Mouse (Mus musculus): ENCODE measurements around the gene Micall2. TPM values are rescaled to one million over a fixed set of nuclear protein-coding genes. Genes with fewer than 3 reads are reported as not detected.
"Not testable (repeated sequence)": the region's sequence is repeated elsewhere in the genome, so short reads cannot be mapped to it uniquely, and the experiment has no call there.

Micall2 gene
- polyA plus RNA-seq, 1 experiment = 24.6 TPM

DNA sequence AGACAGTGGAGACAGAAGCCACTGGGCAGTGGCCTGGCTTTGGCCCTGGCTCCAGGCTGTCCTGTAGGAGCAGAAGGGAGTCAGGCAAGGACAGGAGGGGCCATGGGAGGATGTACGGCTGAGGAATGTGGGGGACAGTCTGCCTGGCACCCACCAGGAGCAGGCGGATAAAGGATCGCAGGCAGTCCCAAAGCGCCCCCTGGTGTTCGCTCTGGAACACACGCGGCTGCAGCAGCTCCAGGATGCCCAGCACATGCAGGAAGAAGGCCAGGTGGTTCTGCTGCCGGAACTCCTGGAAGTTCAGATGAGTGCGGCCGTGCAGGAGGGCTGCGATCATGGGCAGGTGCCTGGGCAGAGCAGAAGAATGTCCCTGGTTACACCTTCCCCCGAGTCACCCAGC, 18.6 kb upstream of the Micall2 start:
- H3K9me3 ChIP-seq (ENCODE audit: control insufficient read depth, low read length) = no peaks in the 10 kb centered on the region
- peaks cover 100% of the 10 kb centered on the region for H3K36me3 ChIP-seq (ENCODE audit: control insufficient read depth)
- H3K27me3 ChIP-seq (ENCODE audit: control insufficient read depth) = no peaks in the 10 kb centered on the region
- no peak overlapping the region for H3K4me3 ChIP-seq (replicated peaks)
- TF ChIP-seq GATA1 (IDR thresholded peaks at IDR 0.05; ENCODE audit: low read length) (no peak), TAL1 (IDR thresholded peaks at IDR 0.05; ENCODE audit: low read length) (no peak)
- peaks cover 36% of the 10 kb centered on the region for H3K4me1 ChIP-seq (ENCODE audit: control insufficient read depth)

- no peak overlapping the region for H3K4me3 ChIP-seq (replicated peaks)
- peaks cover 5% of the 10 kb centered on the region for H3K27me3 ChIP-seq (ENCODE audit: control insufficient read depth)
- TF ChIP-seq TAL1 (IDR thresholded peaks at IDR 0.05; ENCODE audit: low read length) (no peak), GATA1 (IDR thresholded peaks at IDR 0.05; ENCODE audit: low read length) (no peak)
- no peaks in the 10 kb centered on the region for H3K9me3 ChIP-seq (ENCODE audit: control insufficient read depth, low read length)
- H3K36me3 ChIP-seq (ENCODE audit: control insufficient read depth) = peaks cover 62% of the 10 kb centered on the region
- peaks cover 29% of the 10 kb centered on the region for H3K4me1 ChIP-seq (ENCODE audit: control insufficient read depth)
These were observed 14.4 kb upstream of the Micall2 start for GRCm38 (mm10) chr5:139750535-139750934.

GRCm38 (mm10) chr5:139749413-139750125, 13.4 kb upstream of the Micall2 start:
- Histone ChIP-seq H3K27me3 (ENCODE audit: control insufficient read depth) (peaks cover 5% of the 10 kb centered on the region), H3K36me3 (ENCODE audit: control insufficient read depth) (peaks cover 52% of the 10 kb centered on the region), H3K4me3 (replicated peaks) (no peak overlapping the region), H3K4me1 (ENCODE audit: control insufficient read depth) (peaks cover 31% of the 10 kb centered on the region), H3K9me3 (ENCODE audit: control insufficient read depth, low read length) (no peaks in the 10 kb centered on the region)
- TF ChIP-seq GATA1 (IDR thresholded peaks at IDR 0.05; ENCODE audit: low read length) = no peak
- TF ChIP-seq TAL1 (IDR thresholded peaks at IDR 0.05; ENCODE audit: low read length) = no peak

DNA sequence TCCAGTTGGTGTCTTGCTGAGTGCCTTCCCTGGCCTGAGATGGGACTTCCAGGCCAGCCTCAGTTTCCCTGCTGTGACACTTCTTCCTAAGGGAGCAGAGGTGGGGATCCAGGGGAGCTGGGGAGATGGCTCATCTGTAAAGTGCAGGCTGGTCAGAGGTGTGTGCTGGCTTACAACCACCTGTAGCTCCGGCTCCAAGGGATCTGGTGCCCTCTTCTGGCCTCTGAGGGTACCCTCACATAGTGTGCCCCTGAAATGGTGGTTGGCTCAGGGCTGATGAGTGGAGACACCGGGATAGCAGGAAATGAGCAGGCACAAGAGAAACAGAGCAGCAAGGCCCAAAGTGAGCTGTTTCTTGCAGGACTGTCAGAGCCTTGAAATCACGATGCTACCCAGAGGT, 9.6 kb upstream of the Micall2 start:
- H3K9me3 ChIP-seq (ENCODE audit: control insufficient read depth, low read length) = no peaks in the 10 kb centered on the region
- H3K27me3 ChIP-seq (ENCODE audit: control insufficient read depth) = peaks cover 5% of the 10 kb centered on the region
- peaks cover 45% of the 10 kb centered on the region for H3K4me1 ChIP-seq (ENCODE audit: control insufficient read depth)
- H3K4me3 ChIP-seq (replicated peaks) = no peak overlapping the region
- peaks cover 17% of the 10 kb centered on the region for H3K36me3 ChIP-seq (ENCODE audit: control insufficient read depth)
- TF ChIP-seq TAL1 (IDR thresholded peaks at IDR 0.05; ENCODE audit: low read length) (no peak), GATA1 (IDR thresholded peaks at IDR 0.05; ENCODE audit: low read length) (no peak)

GRCm38 (mm10) chr5:139742640-139743039, 6.5 kb upstream of the Micall2 start:
- Histone ChIP-seq H3K4me1 (ENCODE audit: control insufficient read depth) (peaks cover 67% of the 10 kb centered on the region), H3K36me3 (ENCODE audit: control insufficient read depth) (peaks cover 11% of the 10 kb centered on the region)
- not testable (repeated sequence) for H3K9me3 ChIP-seq (ENCODE audit: control insufficient read depth, low read length); H3K4me3 ChIP-seq (replicated peaks); H3K27me3 ChIP-seq (ENCODE audit: control insufficient read depth)

DNA sequence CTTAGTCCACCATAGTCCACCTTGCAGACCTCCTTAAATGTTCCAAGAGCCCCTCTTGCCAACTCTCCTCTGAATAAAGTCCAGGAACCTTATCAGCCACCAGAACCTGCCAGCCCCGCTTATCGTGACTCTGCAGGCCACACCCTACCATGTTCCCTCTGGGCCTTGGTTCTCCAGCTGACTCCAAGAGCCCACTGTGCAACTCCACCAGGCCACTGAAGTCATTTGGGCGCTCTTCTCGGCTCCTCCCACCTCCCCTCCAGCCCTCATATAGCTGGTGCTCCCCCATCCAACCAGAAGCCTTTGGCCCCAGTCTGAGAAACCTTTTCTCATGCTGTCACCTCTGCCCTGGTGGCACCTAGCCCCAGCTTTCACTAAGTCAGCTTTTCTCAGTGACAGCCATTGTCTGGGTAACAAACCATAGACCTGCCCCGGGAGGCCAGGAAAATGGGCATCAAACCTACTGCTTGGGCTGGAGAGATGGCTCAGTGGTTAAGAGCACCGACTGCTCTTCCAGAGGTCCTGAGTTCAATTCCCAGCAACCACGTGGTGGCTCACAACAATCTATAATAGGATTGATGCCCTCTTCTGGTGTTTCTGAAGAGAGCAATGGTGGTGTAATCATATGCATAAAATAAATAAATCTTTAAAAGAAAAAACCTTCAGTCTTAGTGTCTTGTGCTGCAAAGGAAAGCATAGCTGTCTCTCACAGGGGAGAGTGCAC, 2.6 kb upstream of the Micall2 start:
- Histone ChIP-seq H3K4me3 (replicated peaks) (peak overlapping the region; percentile 78), H3K36me3 (ENCODE audit: control insufficient read depth) (peaks cover 23% of the 10 kb centered on the region), H3K4me1 (ENCODE audit: control insufficient read depth) (peaks cover 89% of the 10 kb centered on the region), H3K27me3 (ENCODE audit: control insufficient read depth) (no peaks in the 10 kb centered on the region), H3K9me3 (ENCODE audit: control insufficient read depth, low read length) (no peaks in the 10 kb centered on the region)
- TF ChIP-seq GATA1 (IDR thresholded peaks at IDR 0.05; ENCODE audit: low read length) = peak; percentile 97
- TF ChIP-seq TAL1 (IDR thresholded peaks at IDR 0.05; ENCODE audit: low read length) = peak; percentile 98

DNA sequence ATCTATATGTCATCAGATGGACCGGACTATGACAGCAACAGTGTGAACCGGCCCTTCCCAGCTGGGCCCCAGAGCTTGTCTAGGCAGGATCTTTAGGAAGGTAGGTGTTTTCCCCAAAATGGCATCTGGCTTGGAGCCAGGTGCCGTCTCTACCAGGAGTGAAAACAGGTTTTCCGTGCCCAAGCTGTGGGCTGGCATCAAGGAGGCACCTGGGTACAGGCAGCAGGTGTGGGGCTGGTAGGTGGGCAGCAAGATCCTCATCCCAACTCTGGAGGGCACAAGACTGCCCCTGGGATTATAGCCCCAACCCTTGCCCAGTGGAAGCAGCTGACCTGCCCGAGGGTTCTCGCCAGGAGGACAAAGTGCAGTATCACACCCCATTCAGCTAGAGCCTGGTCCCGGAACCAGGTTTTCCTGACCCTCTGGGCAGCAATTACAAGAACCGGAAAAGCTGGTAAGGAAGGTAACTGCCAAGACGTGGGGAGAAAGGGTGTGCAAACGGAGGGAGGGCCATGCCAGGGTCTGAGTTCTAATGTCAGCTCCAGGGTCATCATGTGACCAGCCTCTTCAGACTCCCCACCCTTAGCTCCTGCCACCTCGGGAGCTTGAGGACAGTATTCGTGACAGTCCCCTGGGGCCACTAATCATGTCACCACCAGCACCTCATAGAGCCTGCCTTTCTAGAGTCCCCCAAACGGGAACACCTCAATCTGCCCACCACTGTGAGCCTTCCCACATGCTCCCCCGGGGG, 1.9 kb upstream of the Micall2 start:
- no peak for TF ChIP-seq TAL1 (IDR thresholded peaks at IDR 0.05; ENCODE audit: low read length)
- no peak for TF ChIP-seq GATA1 (IDR thresholded peaks at IDR 0.05; ENCODE audit: low read length)
- peaks cover 31% of the 10 kb centered on the region for H3K36me3 ChIP-seq (ENCODE audit: control insufficient read depth)
- H3K4me1 ChIP-seq (ENCODE audit: control insufficient read depth) = peaks cover 95% of the 10 kb centered on the region
- H3K4me3 ChIP-seq (replicated peaks) = peak overlapping the region; percentile 78
- no peaks in the 10 kb centered on the region for H3K27me3 ChIP-seq (ENCODE audit: control insufficient read depth)
- H3K9me3 ChIP-seq (ENCODE audit: control insufficient read depth, low read length) = no peaks in the 10 kb centered on the region

DNA sequence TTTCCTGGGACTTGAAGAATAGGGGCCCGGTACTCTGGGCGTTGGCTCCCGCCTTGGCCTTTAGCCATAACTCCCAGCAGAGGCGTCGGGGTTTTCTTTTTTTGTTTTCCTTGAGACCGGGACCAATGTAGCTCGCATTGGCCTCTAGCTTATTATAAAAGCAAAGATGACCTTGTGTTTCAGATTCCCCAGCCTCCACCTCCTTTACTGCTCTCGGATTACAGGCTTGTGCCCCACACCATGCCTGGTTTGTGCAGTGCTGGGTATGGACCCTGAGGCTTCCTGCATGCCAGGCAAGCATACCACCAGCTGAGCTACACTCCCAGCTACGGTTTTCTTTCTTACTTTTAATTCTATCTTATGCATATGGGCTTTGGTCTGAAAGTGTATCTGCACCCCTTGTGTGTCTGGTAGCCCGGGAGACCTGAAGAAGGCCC, 386 bp upstream of the Micall2 start:
- Histone ChIP-seq H3K4me1 (ENCODE audit: control insufficient read depth) (peaks cover 96% of the 10 kb centered on the region), H3K4me3 (replicated peaks) (peak overlapping the region; percentile 78), H3K27me3 (ENCODE audit: control insufficient read depth) (no peaks in the 10 kb centered on the region), H3K36me3 (ENCODE audit: control insufficient read depth) (peaks cover 45% of the 10 kb centered on the region), H3K9me3 (ENCODE audit: control insufficient read depth, low read length) (no peaks in the 10 kb centered on the region)
- no peak for TF ChIP-seq GATA1 (IDR thresholded peaks at IDR 0.05; ENCODE audit: low read length)
- TF ChIP-seq TAL1 (IDR thresholded peaks at IDR 0.05; ENCODE audit: low read length) = no peak

DNA sequence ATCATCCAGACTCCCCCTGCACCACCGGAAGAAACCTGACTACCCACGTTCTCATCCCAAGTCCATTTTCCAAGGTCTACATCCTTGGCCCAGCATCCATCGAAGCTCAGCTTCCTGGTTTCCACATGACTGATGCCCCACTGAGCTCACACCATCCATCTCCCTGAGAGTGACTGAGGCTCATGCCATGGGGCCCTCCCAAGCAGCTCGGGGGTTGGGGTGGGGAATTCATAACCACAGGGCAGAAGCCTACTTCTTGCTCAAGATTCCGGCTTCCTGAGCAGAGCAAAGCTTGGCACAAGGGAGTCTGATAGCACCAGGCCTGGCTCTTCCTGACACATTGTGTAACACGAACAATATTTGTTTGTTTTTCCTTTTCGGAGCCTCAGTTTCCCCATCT, 1.4 kb downstream of the Micall2 start:
- Histone ChIP-seq H3K4me1 (ENCODE audit: control insufficient read depth) (peaks cover 97% of the 10 kb centered on the region), H3K27me3 (ENCODE audit: control insufficient read depth) (no peaks in the 10 kb centered on the region), H3K4me3 (replicated peaks) (peak overlapping the region; percentile 78), H3K36me3 (ENCODE audit: control insufficient read depth) (peaks cover 55% of the 10 kb centered on the region), H3K9me3 (ENCODE audit: control insufficient read depth, low read length) (no peaks in the 10 kb centered on the region)
- TF ChIP-seq TAL1 (IDR thresholded peaks at IDR 0.05; ENCODE audit: low read length) = no peak
- TF ChIP-seq GATA1 (IDR thresholded peaks at IDR 0.05; ENCODE audit: low read length) = no peak

Measured in erythroblast, embryonic 14.5 days (primary cell).